Mouse (Mus musculus): ENCODE measurements around the gene Hist3h2a. TPM values are rescaled to one million over a fixed set of nuclear protein-coding genes. Genes with fewer than 3 reads are reported as not detected.

The Hist3h2a gene
- polyA plus RNA-seq, 1 experiment from 2014 or later, result 94.9 TPM

DNA sequence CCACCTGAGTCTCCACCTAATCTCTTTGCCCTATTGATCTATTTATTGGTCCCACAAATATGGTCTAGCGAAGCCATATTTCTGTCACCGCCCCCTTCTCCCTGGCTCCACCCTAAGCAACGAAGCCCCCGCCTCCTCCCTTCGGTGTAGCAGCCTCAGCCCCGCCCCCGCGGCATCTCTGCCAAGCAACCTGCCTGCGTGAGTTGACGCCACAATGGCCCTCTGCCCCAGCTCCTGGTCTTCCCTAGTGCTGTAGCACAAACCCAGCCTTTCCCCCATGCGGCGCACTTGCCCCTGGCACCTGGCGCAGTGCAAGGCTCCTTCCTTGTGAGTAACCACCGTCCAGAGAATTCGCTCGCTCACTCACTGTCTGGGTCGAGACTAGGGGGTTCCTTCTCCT lies 9.1 kb downstream of the Hist3h2a start:
- Histone ChIP-seq H3K9me3 (ENCODE audit: control insufficient read depth, low read length) (no peaks in the 10 kb centered on the region), H3K27me3 (ENCODE audit: control insufficient read depth, insufficient read depth, low read length) (no peaks in the 10 kb centered on the region; the same call in 1 of the 2 replicates), H3K4me1 (replicated peaks; ENCODE audit: control insufficient read depth, insufficient read depth, low read length) (peaks cover 13% of the 10 kb centered on the region), H3K36me3 (replicated peaks; ENCODE audit: control insufficient read depth, insufficient read depth) (no peaks in the 10 kb centered on the region), H3K27ac (no peak overlapping the region), H3K4me2 (replicated peaks) (no peak overlapping the region), H3K4me3 (replicated peaks; ENCODE audit: low read length) (no peak overlapping the region), H3K9ac (no peak overlapping the region)
- DNase-seq (ENCODE audit: low spot score), result no peak
- ATAC-seq (ENCODE audit: low FRiP score), result no peak
- WGBS, result 37% methylated on average over 17 of the region's 17 CpGs

DNA sequence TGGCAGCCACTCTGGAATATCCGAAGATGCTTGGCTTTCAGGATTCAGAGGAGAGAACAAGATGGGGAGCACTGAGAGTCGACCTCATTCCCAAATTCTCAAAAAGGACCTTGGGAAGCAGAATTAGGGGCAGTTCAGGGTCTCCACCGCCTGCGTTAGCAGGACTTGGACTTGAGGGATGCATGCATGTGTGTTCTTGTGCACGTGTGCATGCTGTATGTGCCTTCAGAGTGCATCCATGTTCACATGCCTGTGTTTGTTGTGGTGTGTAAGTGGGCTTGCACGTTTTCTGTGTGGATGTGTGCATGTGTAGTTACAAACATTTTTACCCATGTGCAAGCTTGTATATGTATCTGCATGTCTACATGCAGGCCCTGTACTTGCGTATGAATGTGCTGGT lies 9.7 kb downstream of the Hist3h2a start:
- Histone ChIP-seq H3K36me3 (replicated peaks; ENCODE audit: control insufficient read depth, insufficient read depth) (no peaks in the 10 kb centered on the region), H3K27ac (no peak overlapping the region), H3K4me3 (replicated peaks; ENCODE audit: low read length) (no peak overlapping the region), H3K4me1 (replicated peaks; ENCODE audit: control insufficient read depth, insufficient read depth, low read length) (peaks cover 6% of the 10 kb centered on the region), H3K27me3 (ENCODE audit: control insufficient read depth, insufficient read depth, low read length) (no peaks in the 10 kb centered on the region; the same call in 1 of the 2 replicates), H3K9me3 (ENCODE audit: control insufficient read depth, low read length) (no peaks in the 10 kb centered on the region), H3K4me2 (replicated peaks) (no peak overlapping the region), H3K9ac (no peak overlapping the region)
- WGBS, result 86% methylated on average over 7 of the region's 7 CpGs
- no peak for DNase-seq (ENCODE audit: low spot score)
- ATAC-seq (ENCODE audit: low FRiP score), result no peak

GRCm38 (mm10) chr11:58965001-58965760 lies 10.7 kb downstream of the Hist3h2a start:
- WGBS, result 43% methylated on average over 12 of the region's 12 CpGs
- no peak overlapping the region for H3K4me3 ChIP-seq (replicated peaks; ENCODE audit: low read length)
- H3K27me3 ChIP-seq (ENCODE audit: control insufficient read depth, insufficient read depth, low read length), result no peaks in the 10 kb centered on the region; the same call in 1 of the 2 replicates
- no peak overlapping the region for H3K27ac ChIP-seq
- no peaks in the 10 kb centered on the region for H3K4me1 ChIP-seq (replicated peaks; ENCODE audit: control insufficient read depth, insufficient read depth, low read length)
- ATAC-seq (ENCODE audit: low FRiP score) (no peak), DNase-seq (ENCODE audit: low spot score) (no peak)
- no peaks in the 10 kb centered on the region; the same call in 1 of the 2 replicates for H3K36me3 ChIP-seq (replicated peaks; ENCODE audit: control insufficient read depth, insufficient read depth)
- no peak overlapping the region for H3K9ac ChIP-seq
- no peak overlapping the region for H3K4me2 ChIP-seq (replicated peaks)
- no peaks in the 10 kb centered on the region for H3K9me3 ChIP-seq (ENCODE audit: control insufficient read depth, low read length)

DNA sequence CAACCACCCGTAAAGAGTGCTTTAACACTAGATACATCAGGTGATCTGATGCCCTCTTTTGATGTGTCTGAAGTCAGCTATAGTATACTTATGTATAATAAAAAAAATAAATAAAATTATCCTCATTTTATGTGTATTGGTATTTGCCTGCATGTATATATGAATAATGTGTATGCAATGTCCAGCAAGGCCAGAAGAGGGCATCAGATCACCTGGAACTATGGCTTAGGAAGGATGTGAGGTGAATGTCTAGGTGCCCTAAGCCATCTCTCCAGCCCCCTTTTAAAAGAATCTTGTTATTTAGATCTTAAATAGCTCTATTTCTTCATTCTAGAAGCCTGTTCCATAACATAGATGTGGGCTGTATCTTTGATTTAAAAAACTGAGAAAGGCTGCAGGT lies 12.9 kb downstream of the Hist3h2a start:
- Histone ChIP-seq H3K9ac (no peak overlapping the region), H3K4me1 (replicated peaks; ENCODE audit: control insufficient read depth, insufficient read depth, low read length) (no peaks in the 10 kb centered on the region), H3K4me3 (replicated peaks; ENCODE audit: low read length) (no peak overlapping the region), H3K36me3 (replicated peaks; ENCODE audit: control insufficient read depth, insufficient read depth) (peaks cover 6% of the 10 kb centered on the region), H3K27me3 (ENCODE audit: control insufficient read depth, insufficient read depth, low read length) (no peaks in the 10 kb centered on the region), H3K4me2 (replicated peaks) (no peak overlapping the region), H3K27ac (no peak overlapping the region), H3K9me3 (ENCODE audit: control insufficient read depth, low read length) (no peaks in the 10 kb centered on the region)
- ATAC-seq (ENCODE audit: low FRiP score), result no peak
- no peak for DNase-seq (ENCODE audit: low spot score)
- WGBS, result 100% methylated on average over 1 of the region's 1 CpGs

DNA sequence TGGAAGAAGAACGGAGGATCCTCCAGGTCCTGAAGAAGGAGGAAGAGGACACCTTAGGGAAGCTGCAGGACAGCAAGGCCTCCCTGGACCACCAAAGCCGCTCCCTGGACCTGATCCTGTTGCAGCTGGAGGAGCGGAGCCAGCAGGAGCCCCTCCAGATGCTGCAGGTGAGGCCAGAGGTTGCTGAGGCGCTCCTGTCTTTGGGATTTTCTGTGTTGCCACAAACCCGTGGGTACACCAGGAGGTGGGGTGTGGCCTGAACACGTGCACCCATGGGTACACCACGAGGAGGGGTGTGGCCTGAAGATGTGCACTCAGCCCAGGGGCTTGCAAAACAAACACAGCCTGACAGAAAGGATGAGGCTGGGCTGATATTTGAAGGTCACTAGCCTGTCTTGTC lies 14.1 kb downstream of the Hist3h2a start:
- H3K27ac ChIP-seq, result no peak overlapping the region
- no peak overlapping the region for H3K4me2 ChIP-seq (replicated peaks)
- ATAC-seq (ENCODE audit: low FRiP score) (no peak), DNase-seq (ENCODE audit: low spot score) (no peak)
- no peak overlapping the region for H3K9ac ChIP-seq
- H3K36me3 ChIP-seq (replicated peaks; ENCODE audit: control insufficient read depth, insufficient read depth), result peaks cover 6% of the 10 kb centered on the region
- no peaks in the 10 kb centered on the region for H3K27me3 ChIP-seq (ENCODE audit: control insufficient read depth, insufficient read depth, low read length)
- H3K9me3 ChIP-seq (ENCODE audit: control insufficient read depth, low read length), result no peaks in the 10 kb centered on the region
- H3K4me1 ChIP-seq (replicated peaks; ENCODE audit: control insufficient read depth, insufficient read depth, low read length), result no peaks in the 10 kb centered on the region
- no peak overlapping the region for H3K4me3 ChIP-seq (replicated peaks; ENCODE audit: low read length)
- 85% methylated on average over 7 of the region's 7 CpGs for WGBS

DNA sequence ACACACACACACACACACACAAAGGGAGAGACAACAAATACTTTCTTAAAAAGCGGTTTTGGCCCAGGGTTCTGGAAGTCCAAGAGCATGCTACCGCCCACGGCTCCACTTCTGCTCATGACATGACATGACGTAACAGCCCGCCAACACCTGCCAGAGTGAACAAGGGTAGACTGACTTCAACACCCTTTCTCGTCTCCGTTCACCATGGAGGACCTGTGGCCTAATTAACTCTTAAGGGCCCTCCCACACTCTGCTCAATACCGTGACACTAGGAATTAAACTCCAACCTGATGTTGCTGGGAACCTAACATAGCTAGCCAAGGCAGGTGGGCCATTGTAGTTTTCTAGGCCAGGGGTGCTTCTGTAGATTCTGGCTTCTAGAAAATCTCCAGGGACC lies 14.5 kb downstream of the Hist3h2a start:
- Histone ChIP-seq H3K27ac (no peak overlapping the region), H3K4me3 (replicated peaks; ENCODE audit: low read length) (no peak overlapping the region), H3K9ac (no peak overlapping the region), H3K36me3 (replicated peaks; ENCODE audit: control insufficient read depth, insufficient read depth) (peaks cover 6% of the 10 kb centered on the region), H3K9me3 (ENCODE audit: control insufficient read depth, low read length) (no peaks in the 10 kb centered on the region), H3K4me1 (replicated peaks; ENCODE audit: control insufficient read depth, insufficient read depth, low read length) (no peaks in the 10 kb centered on the region), H3K4me2 (replicated peaks) (no peak overlapping the region), H3K27me3 (ENCODE audit: control insufficient read depth, insufficient read depth, low read length) (no peaks in the 10 kb centered on the region)
- ATAC-seq (ENCODE audit: low FRiP score), result no peak
- 88% methylated on average over 8 of the region's 8 CpGs for WGBS
- DNase-seq (ENCODE audit: low spot score), result no peak

DNA sequence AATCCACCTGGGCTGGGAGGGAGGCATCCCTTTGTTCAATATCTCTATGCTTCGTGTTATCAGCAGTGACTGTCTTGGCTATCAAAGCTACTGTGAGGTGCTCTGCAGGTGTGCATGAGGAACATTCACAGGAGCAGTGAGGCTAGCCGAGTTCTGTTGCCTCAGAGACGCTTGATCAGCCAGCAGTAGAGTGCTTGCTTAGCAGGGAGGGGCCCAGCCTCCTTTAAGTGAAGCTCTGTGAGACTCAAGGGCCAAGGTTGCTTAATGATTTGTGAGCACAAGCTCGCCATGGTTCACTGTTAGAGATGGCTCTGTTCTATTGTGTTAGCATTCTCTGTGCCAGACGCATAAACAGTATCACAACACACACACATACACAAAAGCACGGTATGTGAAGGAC lies 15.2 kb downstream of the Hist3h2a start:
- H3K9ac ChIP-seq, result no peak overlapping the region
- 88% methylated on average over 6 of the region's 6 CpGs for WGBS
- H3K36me3 ChIP-seq (replicated peaks; ENCODE audit: control insufficient read depth, insufficient read depth), result peaks cover 6% of the 10 kb centered on the region
- H3K4me3 ChIP-seq (replicated peaks; ENCODE audit: low read length), result no peak overlapping the region
- DNase-seq (ENCODE audit: low spot score) (no peak), ATAC-seq (ENCODE audit: low FRiP score) (no peak)
- H3K27me3 ChIP-seq (ENCODE audit: control insufficient read depth, insufficient read depth, low read length), result no peaks in the 10 kb centered on the region
- no peaks in the 10 kb centered on the region for H3K4me1 ChIP-seq (replicated peaks; ENCODE audit: control insufficient read depth, insufficient read depth, low read length)
- H3K27ac ChIP-seq, result no peak overlapping the region
- no peak overlapping the region for H3K4me2 ChIP-seq (replicated peaks)
- H3K9me3 ChIP-seq (ENCODE audit: control insufficient read depth, low read length), result no peaks in the 10 kb centered on the region

DNA sequence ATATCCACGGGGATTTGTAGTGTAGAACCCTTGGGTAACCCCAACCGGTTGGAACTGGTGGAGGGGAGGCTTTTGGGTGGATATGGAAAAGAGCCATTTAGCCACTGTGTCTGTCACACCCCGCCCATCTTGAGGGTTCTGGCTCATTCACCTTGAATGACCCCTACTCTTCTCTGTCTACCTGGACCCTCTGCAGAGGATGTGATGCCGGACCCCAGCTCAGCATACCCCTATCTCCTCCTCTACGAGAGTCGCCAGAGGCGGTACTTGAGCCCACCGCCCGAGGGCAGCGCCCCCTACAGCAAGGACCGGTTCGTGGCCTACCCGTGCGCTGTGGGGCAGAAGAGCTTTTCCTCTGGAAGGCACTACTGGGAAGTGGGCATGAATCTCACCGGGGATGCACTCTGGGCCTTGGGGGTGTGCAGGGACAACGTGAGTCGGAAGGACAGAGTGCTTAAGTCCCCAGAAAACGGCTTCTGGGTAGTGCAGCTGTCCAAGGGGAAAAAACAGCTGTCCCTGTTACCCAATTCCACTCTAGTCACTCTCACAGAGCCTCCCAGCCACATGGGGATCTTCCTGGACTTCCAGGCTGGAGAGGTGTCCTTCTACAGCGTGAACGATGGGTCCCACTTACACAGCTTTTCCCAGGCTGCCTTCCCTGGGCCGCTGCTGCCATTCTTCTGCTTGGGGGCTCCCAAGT lies 16.5 kb downstream of the Hist3h2a start:
- Histone ChIP-seq H3K4me2 (replicated peaks) (no peak overlapping the region), H3K27me3 (ENCODE audit: control insufficient read depth, insufficient read depth, low read length) (no peaks in the 10 kb centered on the region), H3K4me1 (replicated peaks; ENCODE audit: control insufficient read depth, insufficient read depth, low read length) (peaks cover 7% of the 10 kb centered on the region), H3K27ac (no peak overlapping the region), H3K9ac (no peak overlapping the region), H3K4me3 (replicated peaks; ENCODE audit: low read length) (no peak overlapping the region), H3K36me3 (replicated peaks; ENCODE audit: control insufficient read depth, insufficient read depth) (peaks cover 6% of the 10 kb centered on the region), H3K9me3 (ENCODE audit: control insufficient read depth, low read length) (no peaks in the 10 kb centered on the region)
- 94% methylated on average over 21 of the region's 21 CpGs for WGBS
- DNase-seq (ENCODE audit: low spot score) (no peak), ATAC-seq (ENCODE audit: low FRiP score) (no peak)

DNA sequence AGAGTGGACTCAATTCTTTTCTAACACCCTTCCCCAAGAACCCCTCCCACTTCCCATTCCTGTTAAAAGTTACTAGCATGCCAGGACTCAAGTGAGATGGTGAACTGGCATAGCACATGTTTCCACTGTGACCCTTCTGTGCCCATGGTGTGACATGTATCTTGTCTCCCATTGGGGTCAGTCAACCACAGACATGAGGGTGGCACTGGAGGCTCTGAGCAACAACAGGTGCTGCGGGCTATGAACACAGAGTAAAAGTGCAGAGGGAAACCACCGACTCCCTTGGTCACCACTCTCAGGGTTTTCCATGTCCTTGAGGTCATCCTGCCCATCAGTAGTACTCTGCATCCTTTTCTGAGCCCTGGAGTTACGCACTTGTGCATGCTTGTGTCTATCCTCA lies 17.3 kb downstream of the Hist3h2a start:
- H3K36me3 ChIP-seq (replicated peaks; ENCODE audit: control insufficient read depth, insufficient read depth), result peaks cover 6% of the 10 kb centered on the region
- no peak for ATAC-seq (ENCODE audit: low FRiP score)
- H3K27me3 ChIP-seq (ENCODE audit: control insufficient read depth, insufficient read depth, low read length), result no peaks in the 10 kb centered on the region
- no peak overlapping the region for H3K27ac ChIP-seq
- WGBS, result 90% methylated on average over 3 of the region's 3 CpGs
- no peaks in the 10 kb centered on the region for H3K9me3 ChIP-seq (ENCODE audit: control insufficient read depth, low read length)
- no peak overlapping the region for H3K4me2 ChIP-seq (replicated peaks)
- no peak overlapping the region for H3K4me3 ChIP-seq (replicated peaks; ENCODE audit: low read length)
- H3K9ac ChIP-seq, result no peak overlapping the region
- H3K4me1 ChIP-seq (replicated peaks; ENCODE audit: control insufficient read depth, insufficient read depth, low read length), result peaks cover 10% of the 10 kb centered on the region
- no peak for DNase-seq (ENCODE audit: low spot score)

All from hindbrain, embryonic 14.5 days (tissue).